Mouse (Mus musculus) G1E (cell line): Measurements from ENCODE around the gene Kcnk2.

Source experiments
- CTCF ChIP-seq: IDR thresholded peaks from 2 replicates; pipeline ENCODE4 v1.5.1; 2012; ENCODE audit warnings: low read depth, low read length, inconsistent platforms, mixed read lengths
- POLR2AphosphoS5 ChIP-seq: IDR thresholded peaks from 2 replicates; pipeline ENCODE4 v1.6.1; 2012; ENCODE audit warnings: low read depth, low read length, inconsistent platforms; ENCODE audit not compliant: insufficient replicate concordance

GRCm38 (mm10) chr1:189409906-189410305 is 7.8 kb upstream of the Kcnk2 start:
- TF ChIP-seq CTCF = no peak
- no peak for TF ChIP-seq POLR2AphosphoS5
